Mouse (Mus musculus): Measurements from ENCODE around the gene Nadsyn1. TPM values are rescaled to one million over a fixed set of nuclear protein-coding genes. Genes with fewer than 3 reads are reported as not detected.

Nadsyn1 gene
- total RNA-seq (2021): 10 to 100 TPM; 10.4 to 14.4 TPM
- long read RNA-seq, experiment 1, transcript Nadsyn1-201 (21 exons, 2,641 nt): major isoform, 11 of 17 reads
- long read RNA-seq, experiment 1, partial matches to known transcripts: 1 of 17 reads
- long read RNA-seq, experiment 1, other reads (novel, unspliced or antisense): 5 of 17 reads
- long read RNA-seq, experiment 2, transcript Nadsyn1-201 (21 exons, 2,641 nt): major isoform, 9 of 13 reads
- long read RNA-seq, experiment 2, partial matches to known transcripts: 2 of 13 reads
- long read RNA-seq, experiment 2, other reads (novel, unspliced or antisense): 2 of 13 reads

- peak; percentile 98 for DNase-seq (ENCODE audit: low spot score in 2 of 2)
Measured at GRCm38 (mm10) chr7:143822375-143823265, at the start of gene Nadsyn1, which contains the start of gene Dhcr7. Gene Nadsyn1, minus strand, starts transcription at chr7:143822849. Gene Dhcr7, plus strand, starts transcription at chr7:143823145.

- no peak for DNase-seq (ENCODE audit: low spot score in 2 of 2)
Measured at GRCm38 (mm10) chr7:143868874-143869273, 46.2 kb upstream of the Nadsyn1 start.

- DNase-seq (ENCODE audit: low spot score in 2 of 2): no peak
Measured at GRCm38 (mm10) chr7:143866538-143866937, 43.9 kb upstream of the Nadsyn1 start, which contains the start of gene Gm498. Gene Gm498, plus strand, starts transcription at chr7:143866838.

- DNase-seq (ENCODE audit: low spot score in 2 of 2): no peak
Measured at GRCm38 (mm10) chr7:143848768-143849482, 26.3 kb upstream of the Nadsyn1 start.

GRCm38 (mm10) chr7:143848127-143848767 is 25.6 kb upstream of the Nadsyn1 start:
- no peak for DNase-seq (ENCODE audit: low spot score in 2 of 2)

GRCm38 (mm10) chr7:143841301-143841700 is 18.7 kb upstream of the Nadsyn1 start:
- DNase-seq (ENCODE audit: low spot score in 2 of 2): no peak

GRCm38 (mm10) chr7:143840121-143840520 is 17.5 kb upstream of the Nadsyn1 start:
- no peak for DNase-seq (ENCODE audit: low spot score in 2 of 2)

- DNase-seq (ENCODE audit: low spot score in 2 of 2): no peak
Measured at GRCm38 (mm10) chr7:143837705-143838358, 15.2 kb upstream of the Nadsyn1 start.

- peak in 1 of 2 experiments; percentile 35 for DNase-seq (ENCODE audit: low spot score in 2 of 2)
Measured at GRCm38 (mm10) chr7:143834972-143835371, 12.3 kb upstream of the Nadsyn1 start.

- DNase-seq (ENCODE audit: low spot score in 2 of 2): no peak
Measured at GRCm38 (mm10) chr7:143834316-143834715, 11.7 kb upstream of the Nadsyn1 start.

GRCm38 (mm10) chr7:143833581-143834190 is 11.0 kb upstream of the Nadsyn1 start:
- DNase-seq (ENCODE audit: low spot score in 2 of 2): peak in 1 of 2 experiments; percentile 55

- no peak for DNase-seq (ENCODE audit: low spot score in 2 of 2)
Measured at GRCm38 (mm10) chr7:143832611-143833010, 10.0 kb upstream of the Nadsyn1 start.

- DNase-seq (ENCODE audit: low spot score in 2 of 2): peak; percentile 63 to 77
Measured at GRCm38 (mm10) chr7:143832196-143832595, 9.5 kb upstream of the Nadsyn1 start.

- DNase-seq (ENCODE audit: low spot score in 2 of 2): no peak
Measured at GRCm38 (mm10) chr7:143830399-143830798, 7.8 kb upstream of the Nadsyn1 start.

- peak; percentile 87 to 88 for DNase-seq (ENCODE audit: low spot score in 2 of 2)
Measured at GRCm38 (mm10) chr7:143829504-143830331, 7.1 kb upstream of the Nadsyn1 start.

GRCm38 (mm10) chr7:143826985-143827384 is 4.3 kb upstream of the Nadsyn1 start:
- no peak for DNase-seq (ENCODE audit: low spot score in 2 of 2)

GRCm38 (mm10) chr7:143823266-143823605 is 587 bp upstream of the Nadsyn1 start:
- no peak for DNase-seq (ENCODE audit: low spot score in 2 of 2)

- no peak for DNase-seq (ENCODE audit: low spot score in 2 of 2)
Measured at GRCm38 (mm10) chr7:143821241-143821640, 1.4 kb downstream of the Nadsyn1 start.

GRCm38 (mm10) chr7:143819201-143819600 is 3.4 kb downstream of the Nadsyn1 start:
- DNase-seq (ENCODE audit: low spot score in 2 of 2): no peak
